Mouse (Mus musculus): ENCODE results near the gene Myb.

Myb gene

DNA sequence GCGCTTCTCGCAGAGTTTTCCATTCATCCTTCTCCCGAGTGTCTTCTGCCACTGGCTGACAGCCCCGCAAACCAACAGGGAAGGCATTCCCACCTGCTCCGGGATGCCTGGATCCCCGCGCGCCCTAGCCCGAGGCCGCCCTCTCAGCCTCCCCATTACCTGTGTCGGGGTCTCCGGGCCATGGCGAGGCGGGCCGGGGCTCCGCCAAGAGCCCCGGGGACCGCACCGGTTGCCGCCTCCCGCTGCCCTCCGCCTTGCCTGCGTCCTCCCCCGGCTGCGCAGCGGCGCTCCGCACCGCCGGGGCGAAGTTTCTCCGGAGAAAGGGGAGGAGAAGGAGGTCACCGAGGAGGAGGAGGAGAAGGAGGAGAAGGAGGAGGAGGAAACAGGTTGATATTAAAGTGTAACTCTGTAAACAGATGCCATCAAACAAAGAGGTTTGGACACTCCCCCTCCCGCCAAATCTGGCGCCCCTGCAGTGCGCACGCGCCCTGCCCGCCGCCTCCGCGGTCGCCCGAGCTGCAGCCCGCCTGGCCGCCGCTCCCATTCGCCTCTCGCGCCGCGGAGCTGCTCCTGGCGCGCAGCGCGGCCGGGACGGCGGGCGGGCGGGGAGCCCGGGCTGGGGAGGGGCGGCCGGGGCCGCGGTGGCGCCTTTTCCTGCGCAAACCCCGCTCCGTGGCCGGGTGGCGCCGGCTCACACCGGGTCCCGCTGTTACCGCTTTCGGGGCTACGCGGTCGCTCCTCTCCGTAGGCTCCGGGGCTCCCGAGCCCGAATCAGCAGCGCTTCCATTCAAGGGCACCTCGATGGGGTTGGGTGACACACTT is at the start of gene Myb:
Gene Myb (minus strand): TSS at position 448 of the 822 bp plus-strand sequence.
- no peak for DNase-seq (ENCODE audit: low read depth)

GRCm38 (mm10) chr10:21207378-21207777 is 46.6 kb upstream of the Myb start:
- no peak for DNase-seq (ENCODE audit: low read depth)

DNA sequence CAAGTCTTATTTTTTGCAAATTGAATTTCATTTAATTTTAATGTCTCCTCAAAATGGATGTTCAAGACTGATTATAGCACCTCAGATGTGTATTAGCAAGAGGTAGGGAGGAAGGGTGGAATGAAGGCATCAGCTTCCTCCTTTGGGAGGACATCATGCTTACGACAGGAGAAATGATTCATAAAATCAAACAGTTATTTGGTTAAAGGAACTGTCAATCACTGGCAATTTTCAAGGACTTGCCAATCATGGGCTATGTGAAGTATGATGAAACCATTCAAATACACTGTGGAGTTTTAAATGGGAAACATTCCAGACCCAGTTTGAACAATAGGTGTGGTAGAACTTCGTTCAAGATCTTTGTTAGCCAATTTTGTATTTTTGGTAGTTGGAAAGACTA is 45.4 kb upstream of the Myb start:
- no peak for DNase-seq (ENCODE audit: low read depth)

DNA sequence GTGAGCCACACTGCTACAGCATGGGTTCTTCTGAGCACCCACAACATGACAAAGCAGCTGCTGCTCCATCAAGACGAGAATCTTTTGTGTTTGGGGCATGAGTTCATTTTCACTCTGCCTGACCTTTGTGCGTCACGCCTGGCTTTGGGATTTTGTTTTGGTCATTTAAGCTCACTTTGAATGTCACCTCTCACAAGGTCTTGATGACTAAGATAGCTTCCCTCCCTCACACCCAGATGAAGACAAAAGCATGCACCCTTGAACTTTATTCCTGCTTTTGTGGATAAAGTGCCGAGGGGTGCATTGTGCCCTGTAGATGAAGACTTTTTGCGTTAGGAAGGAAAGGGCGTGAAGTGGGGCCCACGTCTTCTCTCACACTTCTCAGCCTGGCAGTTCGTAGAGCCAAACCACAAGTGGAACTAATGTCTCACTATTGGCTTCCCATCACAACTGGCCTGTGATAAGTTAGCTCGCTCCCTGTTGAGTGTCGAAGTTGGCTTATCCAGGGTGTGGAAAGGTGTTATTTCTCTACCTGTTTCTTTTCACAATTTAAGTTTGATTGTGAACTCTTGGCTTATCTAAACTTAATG is 43.8 kb upstream of the Myb start:
- no peak for DNase-seq (ENCODE audit: low read depth)

GRCm38 (mm10) chr10:21203886-21204285 is 43.1 kb upstream of the Myb start:
- no peak for DNase-seq (ENCODE audit: low read depth)

GRCm38 (mm10) chr10:21203461-21203860 is 42.7 kb upstream of the Myb start:
- DNase-seq (ENCODE audit: low read depth): no peak

DNA sequence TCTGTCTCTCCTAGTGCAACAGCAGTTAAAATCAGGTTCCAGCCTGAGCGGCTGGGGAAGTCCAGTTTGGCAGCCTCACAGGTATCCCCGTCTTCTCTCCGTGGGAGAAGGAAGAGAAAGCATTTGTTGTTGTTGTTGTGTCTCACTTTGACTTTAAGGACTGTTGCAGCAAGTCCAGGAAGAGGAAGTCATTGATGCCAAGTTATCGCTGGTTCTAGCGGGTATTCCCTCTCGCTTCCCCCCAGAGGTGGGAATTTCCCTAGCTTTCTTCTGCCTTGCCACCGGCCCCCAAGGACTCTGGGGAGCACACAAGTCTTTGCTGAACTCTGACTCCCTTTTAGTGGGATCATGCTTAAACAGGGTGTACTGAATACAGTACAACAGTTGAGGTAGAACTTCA is 40.0 kb upstream of the Myb start:
- no peak for DNase-seq (ENCODE audit: low read depth)

GRCm38 (mm10) chr10:21200322-21200721 is 39.5 kb upstream of the Myb start:
- no peak for DNase-seq (ENCODE audit: low read depth)

- peak; percentile 54 for DNase-seq (ENCODE audit: low read depth)
Observed at GRCm38 (mm10) chr10:21196646-21197116, 35.9 kb upstream of the Myb start.

GRCm38 (mm10) chr10:21195597-21195996 is 34.8 kb upstream of the Myb start:
- DNase-seq (ENCODE audit: low read depth): no peak

DNA sequence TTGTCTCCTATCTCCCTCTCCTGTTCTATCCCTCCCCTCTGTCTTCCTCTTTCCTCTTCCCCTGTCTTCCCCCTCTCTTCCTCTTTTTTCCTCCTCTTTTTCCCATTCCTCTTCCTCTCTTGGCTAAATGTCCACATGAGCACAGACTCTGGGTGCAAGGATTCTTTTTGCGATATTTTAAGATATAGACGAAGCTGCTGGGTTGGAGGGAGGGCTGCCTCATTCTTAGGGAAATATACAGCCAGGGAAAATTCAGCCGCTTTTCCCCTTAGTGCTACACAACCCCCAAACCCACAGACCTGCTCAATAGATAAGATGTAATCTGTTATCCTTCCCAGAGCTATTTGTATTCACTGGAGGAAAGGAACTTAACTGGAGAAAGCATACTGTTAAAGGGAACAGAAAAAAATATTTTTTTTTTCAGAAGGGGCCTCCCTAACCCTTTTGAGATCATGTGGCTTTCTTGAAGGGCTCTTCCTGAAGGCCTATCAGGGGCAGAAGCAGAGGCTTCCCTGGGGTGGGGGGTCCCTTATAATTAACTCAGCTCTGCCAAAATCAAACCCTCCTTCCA is 33.2 kb upstream of the Myb start:
- DNase-seq (ENCODE audit: low read depth): no peak

GRCm38 (mm10) chr10:21193088-21193934 is 32.5 kb upstream of the Myb start:
- no peak for DNase-seq (ENCODE audit: low read depth)

- DNase-seq (ENCODE audit: low read depth): no peak
Observed at GRCm38 (mm10) chr10:21192436-21192835, 31.7 kb upstream of the Myb start.

DNA sequence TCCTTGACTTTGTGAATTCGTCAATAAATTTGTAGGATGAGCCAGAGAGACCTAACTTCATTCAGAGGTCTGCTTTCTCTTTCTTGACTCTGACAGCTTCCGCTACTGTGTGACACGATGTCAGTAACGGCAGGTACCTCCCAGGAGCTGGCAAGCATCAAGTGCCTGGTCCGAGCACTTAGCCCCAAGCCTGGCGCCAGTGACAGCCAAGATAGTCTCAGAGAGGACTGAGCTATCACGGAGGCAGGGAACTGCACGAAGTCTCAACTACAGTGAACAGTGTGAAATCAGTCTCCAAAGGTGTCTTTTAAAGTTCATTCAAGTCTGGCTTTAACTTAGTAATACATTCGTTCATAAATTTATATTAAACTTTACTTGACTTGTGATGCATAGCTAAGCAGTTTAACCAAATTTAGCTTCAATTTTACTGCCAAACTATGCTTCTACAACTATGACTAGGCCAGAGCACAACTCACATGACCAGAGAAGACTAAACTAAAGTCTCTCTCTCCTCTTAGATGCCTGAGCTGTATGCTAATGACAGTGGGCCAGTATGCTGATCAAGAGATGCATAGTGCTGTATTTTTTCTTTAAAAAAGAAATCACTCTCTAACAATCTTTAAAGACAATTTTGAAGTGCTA is 29.1 kb upstream of the Myb start:
- no peak for DNase-seq (ENCODE audit: low read depth)

GRCm38 (mm10) chr10:21189275-21189601 is 28.5 kb upstream of the Myb start:
- no peak for DNase-seq (ENCODE audit: low read depth)

GRCm38 (mm10) chr10:21188564-21189274 is 27.9 kb upstream of the Myb start:
- DNase-seq (ENCODE audit: low read depth): peak; percentile 63

- DNase-seq (ENCODE audit: low read depth): no peak
Observed at GRCm38 (mm10) chr10:21187847-21188246, 27.1 kb upstream of the Myb start.

GRCm38 (mm10) chr10:21186733-21187132 is 25.9 kb upstream of the Myb start:
- DNase-seq (ENCODE audit: low read depth): no peak

GRCm38 (mm10) chr10:21178711-21179110 is 17.9 kb upstream of the Myb start:
- no peak for DNase-seq (ENCODE audit: low read depth)

- no peak for DNase-seq (ENCODE audit: low read depth)
Observed at GRCm38 (mm10) chr10:21178281-21178680, 17.5 kb upstream of the Myb start.

DNA sequence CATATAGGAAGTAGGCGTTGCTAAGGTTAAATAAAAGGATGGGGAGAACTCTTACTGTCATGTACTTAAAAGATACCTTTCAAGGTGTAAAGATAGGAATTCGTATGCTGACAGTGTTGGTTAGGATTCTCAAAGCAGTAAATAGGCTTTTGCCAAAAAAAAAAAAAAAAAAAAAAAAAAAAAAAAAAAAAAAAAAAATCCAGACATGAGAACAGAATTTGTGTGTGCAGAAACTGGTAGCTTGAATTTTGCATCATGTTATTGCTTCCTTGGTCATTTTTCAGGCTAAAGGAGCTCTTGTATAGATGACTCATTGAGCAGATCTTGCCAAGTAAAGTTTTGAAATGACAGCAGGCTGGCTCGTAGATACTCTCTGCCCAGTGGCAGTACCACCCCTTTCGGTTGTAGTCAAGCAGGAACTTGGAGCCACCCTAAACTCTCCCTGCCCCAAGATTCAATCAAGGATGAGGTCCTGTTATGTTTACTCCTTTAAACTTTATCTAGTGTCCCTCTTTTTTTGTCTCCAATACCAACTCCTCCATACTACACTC is 11.9 kb upstream of the Myb start:
- DNase-seq (ENCODE audit: low read depth): no peak
